ENCODE assay signal across 11 mouse cellular contexts in genomic region chr11:69989949-69990348, GRCm38 (mm10). TPM values are rescaled to one million over a fixed set of nuclear protein-coding genes. Genes with fewer than 3 reads are reported as not detected.
DNase-seq lines count a peak whose midpoint lies in the region; ATAC-seq and TF ChIP-seq lines count a peak whose summit lies in the region.
"Had no signal": no experiment of that assay in that cellular context is flagged by ENCODE, and none has a peak within 500 bp of the region (broad histone marks: within the 10 kb centered on the region; RNA-seq: fewer than 3 reads in every experiment).

No protein-coding gene starts in this region.

- H3K36me3 ChIP-seq in hindbrain, embryonic 13.5 days, result peaks cover 67% of the 10 kb centered on the region
- H3K36me3 ChIP-seq in hindbrain, postnatal 0 days (ENCODE audit: insufficient read depth, low read length), result peaks cover 36% of the 10 kb centered on the region
- peaks cover 67% of the 10 kb centered on the region for H3K36me3 ChIP-seq in neural tube, embryonic 13.5 days
- peaks cover 19% of the 10 kb centered on the region for H3K36me3 ChIP-seq in stomach, postnatal 0 days (ENCODE audit: control insufficient read depth, insufficient read depth, low read length)

- H3K4me1 ChIP-seq in hindbrain, embryonic 13.5 days (replicated peaks), result peaks cover 24% of the 10 kb centered on the region
- H3K4me1 ChIP-seq in hindbrain, postnatal 0 days (ENCODE audit: insufficient read depth, low read length), result peaks cover 8% of the 10 kb centered on the region; the same call in 1 of the 2 replicates
- H3K4me1 ChIP-seq in neural tube, embryonic 13.5 days (replicated peaks), result peaks cover 29% of the 10 kb centered on the region
- no peaks in the 10 kb centered on the region; the same call in 1 of the 2 replicates for H3K4me1 ChIP-seq in stomach, postnatal 0 days (replicated peaks; ENCODE audit: control insufficient read depth, insufficient read depth)

- no peak for TF ChIP-seq CTCF in hindbrain, postnatal 0 days (IDR thresholded peaks at IDR 0.05; ENCODE audit: low read depth)
- TF ChIP-seq CTCF in stomach, postnatal 0 days (IDR thresholded peaks at IDR 0.05; ENCODE audit: low read depth), result no peak

- no peak for ATAC-seq in hindbrain, embryonic 13.5 days (ENCODE audit: low FRiP score)
- no peak for ATAC-seq in hindbrain, postnatal 0 days
- ATAC-seq in neural tube, embryonic 13.5 days (ENCODE audit: low read depth), result no peak
- no peak; the same call in 1 of the 2 replicates for ATAC-seq in stomach, postnatal 0 days (ENCODE audit: low FRiP score, low TSS enrichment)
- ATAC-seq: forebrain, embryonic 16.5 days had no signal

- H3K27ac ChIP-seq in hindbrain, embryonic 13.5 days, result peak overlapping the region; percentile 94
- no peak overlapping the region for H3K27ac ChIP-seq in hindbrain, postnatal 0 days
- H3K27ac ChIP-seq in neural tube, embryonic 13.5 days (replicated peaks), result peak overlapping the region; percentile 95; the same call in 1 of the 2 replicates
- peak overlapping the region; percentile 95 for H3K27ac ChIP-seq in stomach, postnatal 0 days (replicated peaks)

- no peaks in the 10 kb centered on the region for H3K9me3 ChIP-seq in hindbrain, embryonic 13.5 days
- no peaks in the 10 kb centered on the region for H3K9me3 ChIP-seq in hindbrain, postnatal 0 days (ENCODE audit: low read length)
- H3K9me3 ChIP-seq in neural tube, embryonic 13.5 days, result no peaks in the 10 kb centered on the region
- H3K9me3 ChIP-seq in stomach, postnatal 0 days (ENCODE audit: control insufficient read depth, low read length), result no peaks in the 10 kb centered on the region

- no peaks in the 10 kb centered on the region for H3K27me3 ChIP-seq in hindbrain, embryonic 13.5 days
- H3K27me3 ChIP-seq in hindbrain, postnatal 0 days (ENCODE audit: insufficient read depth, low read length), result no peaks in the 10 kb centered on the region
- H3K27me3 ChIP-seq in neural tube, embryonic 13.5 days, result no peaks in the 10 kb centered on the region
- no peaks in the 10 kb centered on the region for H3K27me3 ChIP-seq in stomach, postnatal 0 days (ENCODE audit: control insufficient read depth, insufficient read depth, low read length)

- 92% methylated on average over 8 of the region's 8 CpGs for WGBS in hindbrain, embryonic 13.5 days
- WGBS in hindbrain, postnatal 0 days, result 84% methylated on average over 8 of the region's 8 CpGs
- WGBS in neural tube, embryonic 13.5 days, result 87% methylated on average over 8 of the region's 8 CpGs
- WGBS in stomach, postnatal 0 days, result 88% methylated on average over 8 of the region's 8 CpGs

- H3K4me3 ChIP-seq in hindbrain, embryonic 13.5 days, result no peak overlapping the region
- no peak overlapping the region for H3K4me3 ChIP-seq in hindbrain, postnatal 0 days (ENCODE audit: low read length)
- H3K4me3 ChIP-seq in neural tube, embryonic 13.5 days, result no peak overlapping the region
- H3K4me3 ChIP-seq in stomach, postnatal 0 days (ENCODE audit: low read depth, low read length), result no peak overlapping the region

- H3K4me2 ChIP-seq in hindbrain, embryonic 13.5 days, result no peak overlapping the region
- H3K4me2 ChIP-seq in hindbrain, postnatal 0 days (ENCODE audit: low read depth, low read length), result no peak overlapping the region
- no peak overlapping the region for H3K4me2 ChIP-seq in neural tube, embryonic 13.5 days
- no peak overlapping the region for H3K4me2 ChIP-seq in stomach, postnatal 0 days (replicated peaks; ENCODE audit: low read depth)

- 0 out of 2 replicates have a peak overlapping the region, but pooled peaks have one; percentile 29 for H3K9ac ChIP-seq in hindbrain, embryonic 13.5 days
- no peak overlapping the region for H3K9ac ChIP-seq in hindbrain, postnatal 0 days (replicated peaks; ENCODE audit: low read length)
- no peak overlapping the region for H3K9ac ChIP-seq in neural tube, embryonic 13.5 days
- no peak overlapping the region for H3K9ac ChIP-seq in stomach, postnatal 0 days (ENCODE audit: low read length)

- TF ChIP-seq EP300 in stomach, postnatal 0 days (optimal IDR thresholded peaks at IDR 0.05), result no peak

- peak; percentile 36 for DNase-seq in cerebellum, adult 8-10 months
- DNase-seq in cerebellum, postnatal 36 days, result no peak
- DNase-seq in hindbrain, postnatal 0 days (ENCODE audit: low spot score), result no peak
- DNase-seq in neural tube, embryonic 10.5 days (ENCODE audit: extremely low spot score, low spot score), result no peak
- no peak for DNase-seq in stomach, postnatal 0 days (ENCODE audit: low spot score)
- no peak for DNase-seq in urinary bladder, adult 18-20 months (ENCODE audit: low spot score in 2 of 2)
- DNase-seq: kidney, adult 18-20 months; lung, postnatal 14 days had no signal

RNA-seq across cellular contexts. Expression of gene Gabarap, which starts 1.0 kb away (rescaled TPM):
- 670 and 709 TPM in 2 replicates for polyA plus RNA-seq in hindbrain, embryonic 13.5 days (2015; fragmentation: Nextera tagmentation; extraction: Ambion mirVana)
- 175 and 209 TPM in 2 replicates for total RNA-seq in hindbrain, postnatal 0 days (2014; rRNA removed)
- 548 and 563 TPM in 2 replicates for polyA plus RNA-seq in hindbrain, postnatal 0 days (2015; fragmentation: Nextera tagmentation; extraction: Ambion mirVana)
- 679 and 746 TPM in 2 replicates for polyA plus RNA-seq in neural tube, embryonic 13.5 days (2015; fragmentation: Nextera tagmentation; extraction: Ambion mirVana)
- polyA plus RNA-seq in stomach, postnatal 0 days (2015; fragmentation: Nextera tagmentation; extraction: Ambion mirVana), result 536 and 544 TPM in 2 replicates

RNA-seq across cellular contexts. Expression of gene Phf23, which starts 5.6 kb away (rescaled TPM):
- polyA plus RNA-seq in hindbrain, embryonic 13.5 days (2015; fragmentation: Nextera tagmentation; extraction: Ambion mirVana), result 72.9 and 74.8 TPM in 2 replicates
- total RNA-seq in hindbrain, postnatal 0 days (2014; rRNA removed), result 34.3 and 47.9 TPM in 2 replicates
- polyA plus RNA-seq in hindbrain, postnatal 0 days (2015; fragmentation: Nextera tagmentation; extraction: Ambion mirVana), result 44.0 and 46.0 TPM in 2 replicates
- polyA plus RNA-seq in neural tube, embryonic 13.5 days (2015; fragmentation: Nextera tagmentation; extraction: Ambion mirVana), result 74.2 and 76.3 TPM in 2 replicates
- 34.4 and 38.5 TPM in 2 replicates for polyA plus RNA-seq in stomach, postnatal 0 days (2015; fragmentation: Nextera tagmentation; extraction: Ambion mirVana)

RNA-seq across cellular contexts. Expression of gene Elp5, which starts 7.6 kb away (rescaled TPM):
- 149 and 154 TPM in 2 replicates for polyA plus RNA-seq in hindbrain, embryonic 13.5 days (2015; fragmentation: Nextera tagmentation; extraction: Ambion mirVana)
- 137 and 147 TPM in 2 replicates for total RNA-seq in hindbrain, postnatal 0 days (2014; rRNA removed)
- polyA plus RNA-seq in hindbrain, postnatal 0 days (2015; fragmentation: Nextera tagmentation; extraction: Ambion mirVana), result 168 and 170 TPM in 2 replicates
- 160 and 162 TPM in 2 replicates for polyA plus RNA-seq in neural tube, embryonic 13.5 days (2015; fragmentation: Nextera tagmentation; extraction: Ambion mirVana)
- 73.1 and 73.4 TPM in 2 replicates for polyA plus RNA-seq in stomach, postnatal 0 days (2015; fragmentation: Nextera tagmentation; extraction: Ambion mirVana)

RNA-seq across cellular contexts. Expression of gene Ctdnep1, which starts 9.0 kb away (rescaled TPM):
- polyA plus RNA-seq in hindbrain, embryonic 13.5 days (2015; fragmentation: Nextera tagmentation; extraction: Ambion mirVana), result 22.4 and 22.7 TPM in 2 replicates
- 37.7 and 40.9 TPM in 2 replicates for total RNA-seq in hindbrain, postnatal 0 days (2014; rRNA removed)
- polyA plus RNA-seq in hindbrain, postnatal 0 days (2015; fragmentation: Nextera tagmentation; extraction: Ambion mirVana), result 24.7 and 25.0 TPM in 2 replicates
- polyA plus RNA-seq in neural tube, embryonic 13.5 days (2015; fragmentation: Nextera tagmentation; extraction: Ambion mirVana), result 21.5 and 22.5 TPM in 2 replicates
- 13.1 and 14.9 TPM in 2 replicates for polyA plus RNA-seq in stomach, postnatal 0 days (2015; fragmentation: Nextera tagmentation; extraction: Ambion mirVana)

RNA-seq across cellular contexts. Expression of gene Dvl2, which starts 10.4 kb away (rescaled TPM):
- polyA plus RNA-seq in hindbrain, embryonic 13.5 days (2015; fragmentation: Nextera tagmentation; extraction: Ambion mirVana), result 26.8 and 28.6 TPM in 2 replicates
- 20.9 and 37.3 TPM in 2 replicates for total RNA-seq in hindbrain, postnatal 0 days (2014; rRNA removed)
- 18.1 and 19.3 TPM in 2 replicates for polyA plus RNA-seq in hindbrain, postnatal 0 days (2015; fragmentation: Nextera tagmentation; extraction: Ambion mirVana)
- polyA plus RNA-seq in neural tube, embryonic 13.5 days (2015; fragmentation: Nextera tagmentation; extraction: Ambion mirVana), result 26.7 and 28.8 TPM in 2 replicates
- polyA plus RNA-seq in stomach, postnatal 0 days (2015; fragmentation: Nextera tagmentation; extraction: Ambion mirVana), result 9.8 and 11.1 TPM in 2 replicates
